Mouse (Mus musculus) retina, adult 2 months (tissue): ENCODE results near the gene Abi1.
"Not testable (repeated sequence)": the region's sequence is repeated elsewhere in the genome, so short reads cannot be mapped to it uniquely, and the experiment has no call there.

ENCODE experiments used
- DNase-seq: peaks from one replicate; pipeline ENCODE4 v3.0.0-alpha.2; 2012; ENCODE audit warnings: low read depth, low spot score

Gene Abi1

DNA sequence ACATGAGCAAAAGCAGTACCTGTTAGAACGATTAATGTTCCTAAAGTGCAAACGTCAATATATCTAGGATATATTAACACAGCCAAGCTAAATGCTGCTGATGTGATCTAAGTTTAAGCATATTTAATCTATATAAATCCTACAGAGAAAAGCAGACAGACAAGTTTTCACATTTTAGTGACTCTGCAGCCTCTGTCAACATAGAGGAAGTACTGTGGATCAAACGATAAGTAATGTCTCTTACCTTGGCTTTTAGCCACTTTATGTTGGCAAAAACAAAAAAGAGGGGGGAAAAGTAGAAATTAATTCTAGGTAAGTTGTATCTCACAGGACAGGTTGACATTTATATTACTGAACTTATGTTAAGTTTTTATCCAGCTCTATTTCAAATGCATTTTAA, 77.1 kb downstream of the Abi1 start:
- no peak for DNase-seq

DNA sequence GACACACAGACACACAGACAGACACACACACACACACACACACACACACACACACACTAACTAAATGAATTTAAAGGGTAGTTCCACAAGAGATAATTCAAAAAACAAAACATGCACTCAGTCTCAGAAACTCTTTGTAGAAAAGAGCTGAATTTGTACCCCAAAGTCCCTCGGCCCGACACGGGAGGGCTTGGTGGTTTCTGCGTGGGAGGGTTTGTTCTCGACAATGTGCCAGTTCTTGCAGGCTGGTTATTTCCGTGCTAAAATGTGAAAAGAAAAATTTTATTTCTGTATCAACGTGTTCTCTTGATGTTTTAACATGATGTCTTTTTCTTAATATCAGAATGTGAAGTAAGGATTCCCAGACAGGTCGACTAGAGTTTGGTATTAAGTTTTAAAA, 77.8 kb downstream of the Abi1 start:
- no peak for DNase-seq

DNA sequence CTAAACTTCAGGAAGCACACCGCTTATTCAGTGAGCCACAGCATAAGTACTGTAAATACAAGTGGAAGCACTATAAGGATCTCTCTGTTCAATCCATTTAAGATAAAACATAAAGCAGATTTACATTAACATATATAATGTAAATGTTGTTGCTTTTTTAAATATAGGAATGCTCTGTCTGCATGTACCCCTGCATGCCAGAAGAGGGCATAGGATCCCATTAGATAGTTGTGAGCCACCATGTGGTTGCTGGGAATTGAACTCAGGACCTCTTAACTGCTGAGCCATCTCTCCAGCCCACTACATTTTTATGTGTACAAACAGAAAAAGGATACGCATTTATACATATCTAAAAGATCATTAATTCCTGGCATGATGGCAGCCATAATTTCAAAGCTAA, 78.4 kb downstream of the Abi1 start:
- DNase-seq = no peak

- no peak for DNase-seq
Observed at GRCm38 (mm10) chr2:22957415-22957814, 82.6 kb downstream of the Abi1 start.

DNA sequence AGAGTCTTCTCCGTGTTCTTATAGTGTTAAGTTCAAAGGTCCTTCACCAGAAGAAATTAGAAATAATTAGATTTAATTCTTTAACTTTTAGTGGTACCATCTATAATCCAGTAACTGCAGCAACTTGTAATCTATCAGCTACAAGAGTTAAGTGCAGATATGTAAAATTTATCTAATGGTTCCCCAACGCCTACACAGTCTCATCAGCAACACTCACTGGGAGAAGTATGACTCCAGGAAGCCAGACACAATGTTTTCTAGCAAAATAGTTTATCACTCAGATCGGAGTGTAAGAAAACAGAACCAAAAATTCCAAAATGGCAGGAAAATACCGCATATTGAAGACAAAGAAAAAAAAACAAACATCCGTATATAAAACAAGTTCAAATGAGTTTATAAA, 84.1 kb downstream of the Abi1 start:
- no peak for DNase-seq

GRCm38 (mm10) chr2:22954278-22954677, 85.8 kb downstream of the Abi1 start:
- DNase-seq = no peak

DNA sequence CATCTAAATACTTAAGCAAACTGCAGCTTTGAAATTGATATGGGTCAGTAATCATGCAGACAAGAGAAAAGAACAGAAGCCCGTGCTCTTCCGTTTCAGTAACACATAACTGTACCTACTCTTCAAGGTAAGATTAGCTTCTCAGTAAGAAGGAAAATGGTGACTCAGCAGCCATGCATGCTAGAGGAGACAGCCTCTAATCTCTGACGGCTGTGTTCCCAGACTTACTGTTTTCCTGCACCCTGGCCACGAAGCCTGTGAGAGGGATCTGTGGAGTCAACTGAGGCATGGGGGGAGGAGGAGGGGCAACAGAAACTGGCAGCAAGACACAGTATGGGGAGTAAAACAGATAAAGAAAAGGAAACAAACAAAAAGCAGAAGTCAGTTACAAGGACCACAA, 90.1 kb downstream of the Abi1 start:
- peak; percentile 15 for DNase-seq

- DNase-seq = no peak
Observed at GRCm38 (mm10) chr2:22933556-22933955, 106.5 kb downstream of the Abi1 start.

DNA sequence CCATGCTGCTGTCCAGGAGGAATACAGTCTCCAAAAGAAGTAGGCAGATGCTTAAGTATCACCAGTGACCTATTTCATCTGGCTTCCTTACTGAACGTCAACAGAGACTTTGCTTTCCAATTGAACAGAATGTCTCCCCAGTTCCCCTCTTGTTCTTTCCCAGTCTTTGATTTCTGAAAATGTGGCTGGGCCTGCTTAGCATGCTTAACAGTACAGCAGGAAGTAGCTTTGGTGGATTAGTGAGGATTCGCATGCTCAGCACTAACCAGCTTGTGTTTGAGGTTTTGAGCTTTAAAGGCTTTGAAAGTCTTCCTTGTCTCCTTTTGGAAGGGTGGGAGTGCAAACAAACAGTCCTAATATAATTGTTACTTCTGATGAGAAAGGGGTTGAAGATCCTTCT, 111.8 kb downstream of the Abi1 start:
- DNase-seq = peak; percentile 9

- not testable (repeated sequence) for DNase-seq
Observed at GRCm38 (mm10) chr2:22925911-22926310, 114.1 kb downstream of the Abi1 start.

DNA sequence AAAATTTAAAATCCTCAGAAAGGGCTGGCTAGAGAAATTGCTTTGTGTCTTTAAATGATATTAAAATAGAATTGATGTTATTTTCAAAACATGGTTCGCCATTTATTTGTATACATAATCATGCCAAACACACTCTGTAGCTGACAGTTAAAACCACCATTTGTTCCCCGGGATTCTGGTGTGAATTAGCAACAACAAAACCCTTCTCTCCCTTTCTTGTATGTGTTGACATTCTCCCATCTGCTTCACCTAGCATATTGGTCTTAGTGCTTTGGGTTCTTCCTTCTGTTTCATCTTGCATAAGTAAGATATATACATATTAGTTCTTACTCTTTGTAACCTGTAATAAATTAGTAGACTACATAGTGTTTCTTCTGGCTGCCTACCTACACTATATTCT, 121.4 kb downstream of the Abi1 start:
- DNase-seq = no peak

DNA sequence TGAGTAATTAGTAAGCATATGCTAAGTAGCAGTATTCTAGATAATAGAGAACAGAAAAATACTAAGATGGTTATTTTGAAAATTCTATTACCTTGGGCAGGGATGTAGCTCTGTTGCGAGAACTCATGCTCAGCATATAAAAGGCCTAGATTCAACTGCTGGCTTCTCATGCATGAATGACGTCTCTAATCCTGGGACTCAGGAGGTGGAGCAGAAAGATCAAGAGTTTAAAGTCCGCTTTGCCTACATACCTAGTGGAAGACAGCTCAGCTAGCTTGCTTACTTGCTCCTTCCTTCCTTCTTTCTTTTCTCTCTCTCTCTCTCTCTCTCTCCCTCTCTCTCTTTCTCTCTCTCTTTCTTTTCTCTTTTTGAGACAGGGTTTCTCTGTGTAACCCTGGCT, 125.6 kb downstream of the Abi1 start:
- DNase-seq = no peak

- DNase-seq = no peak
Observed at GRCm38 (mm10) chr2:22903947-22904346, 136.1 kb downstream of the Abi1 start.

GRCm38 (mm10) chr2:22895282-22896273, 144.5 kb downstream of the Abi1 start, which contains the start of gene Pdss1:
Pdss1 (plus strand) TSS chr2:22895522.
- DNase-seq = peak; percentile 82

- DNase-seq = peak; percentile 0
Observed at GRCm38 (mm10) chr2:22894932-22895281, 145.1 kb downstream of the Abi1 start.
